Mouse (Mus musculus) embryonic stem cell, embryonic (primary cell): ENCODE results near the gene Tmcc3.

Experiments
- CTCF ChIA-PET, 4 experiments: fragments of 300-600 bp in 2 of 4; fragments of 350-600 bp in 2 of 4; sonication (Branson Sonifier 250); formaldehyde crosslinking; loops; one replicate each; lab custom pipeline; 2022; ENCODE audit warnings: inconsistent platforms in 2 of 4; lab: Charles Lee
- POLR2A ChIA-PET, 4 experiments: fragments of 300-600 bp in 2 of 4; fragments of 350-600 bp in 2 of 4; sonication (Branson Sonifier 250); formaldehyde crosslinking; loops; one replicate each; lab custom pipeline; 2022; ENCODE audit warnings: antibody characterized with exemption in 4 of 4, inconsistent platforms in 1 of 4; lab: Charles Lee

Gene Tmcc3

GRCm38 (mm10) chr10:94430566-94430965 is 118.8 kb downstream of the Tmcc3 start:
- POLR2A ChIA-PET, result interaction anchor here in 1 of 4 experiments (1.3 kb wide), 1 partner anchor 11 kb away, joined by 3 read pairs; no protein-coding TSS in a partner anchor
- CTCF ChIA-PET, result interaction anchor here in 2 of 4 experiments (0.6 to 0.9 kb wide), 2 partner anchors 22 to 76 kb away, joined by 3 to 5 read pairs; no protein-coding TSS in a partner anchor

- POLR2A ChIA-PET, result interaction anchor here in 1 of 4 experiments (1.3 kb wide), 1 partner anchor 9 kb away, joined by 4 read pairs; no protein-coding TSS in a partner anchor
- CTCF ChIA-PET, result no interaction called here
Observed at GRCm38 (mm10) chr10:94432933-94433332, 121.2 kb downstream of the Tmcc3 start.

GRCm38 (mm10) chr10:94433901-94434300 is 122.2 kb downstream of the Tmcc3 start:
- ChIA-PET POLR2A (interaction anchor here in 1 of 4 experiments (0.6 kb wide), 1 partner anchor 614 kb away, joined by 4 read pairs; no protein-coding TSS in a partner anchor), CTCF (no interaction called here)

GRCm38 (mm10) chr10:94442725-94443124 is 131.0 kb downstream of the Tmcc3 start:
- CTCF ChIA-PET, result no interaction called here

GRCm38 (mm10) chr10:94443453-94443852 is 131.7 kb downstream of the Tmcc3 start:
- ChIA-PET POLR2A (interaction anchor here in 2 of 4 experiments (0.6 to 1.1 kb wide), 2 partner anchors 28 to 244 kb away, joined by 3 to 4 read pairs; no protein-coding TSS in a partner anchor), CTCF (interaction anchor here in 1 of 4 experiments (0.6 kb wide), 1 partner anchor 15 kb away, joined by 5 read pairs; no protein-coding TSS in a partner anchor)

More at GRCm38 (mm10) chr10:94442725-94443124, 131.0 kb downstream of the Tmcc3 start:
- POLR2A ChIA-PET, result interaction anchor here in 2 of 4 experiments (0.6 to 1.1 kb wide), 3 partner anchors 19 to 243 kb away, joined by 3 to 4 read pairs (median 3); no protein-coding TSS in a partner anchor

- POLR2A ChIA-PET, result no interaction called here
Observed at GRCm38 (mm10) chr10:94445192-94445591, 133.4 kb downstream of the Tmcc3 start.

GRCm38 (mm10) chr10:94446379-94447008 is 134.7 kb downstream of the Tmcc3 start:
- POLR2A ChIA-PET, result interaction anchor here in 2 of 4 experiments (0.6 to 1.0 kb wide), 2 partner anchors 15 to 430 kb away, joined by 3 read pairs; no protein-coding TSS in a partner anchor

More at GRCm38 (mm10) chr10:94445192-94445591, 133.4 kb downstream of the Tmcc3 start:
- CTCF ChIA-PET, result no interaction called here

GRCm38 (mm10) chr10:94449676-94450075 is 137.9 kb downstream of the Tmcc3 start:
- CTCF ChIA-PET, result interaction anchor here in 1 of 4 experiments (0.5 kb wide), 1 partner anchor 45 kb away, joined by 3 read pairs; no protein-coding TSS in a partner anchor

More at GRCm38 (mm10) chr10:94446379-94447008, 134.7 kb downstream of the Tmcc3 start:
- CTCF ChIA-PET, result interaction anchor here in 1 of 4 experiments (0.6 kb wide), 1 partner anchor 172 kb away, joined by 9 read pairs; no protein-coding TSS in a partner anchor

GRCm38 (mm10) chr10:94450781-94451180 is 139.0 kb downstream of the Tmcc3 start:
- ChIA-PET POLR2A (interaction anchor here in 3 of 4 experiments (0.6 to 1.5 kb wide), 3 partner anchors 24 to 493 kb away, joined by 3 read pairs; no protein-coding TSS in a partner anchor), CTCF (interaction anchor here (0.5 to 1.1 kb wide), 4 partner anchors 9 to 158 kb away, joined by 3 read pairs; no protein-coding TSS in a partner anchor)

More at GRCm38 (mm10) chr10:94449676-94450075, 137.9 kb downstream of the Tmcc3 start:
- POLR2A ChIA-PET, result interaction anchor here in 1 of 4 experiments (1.5 kb wide), 1 partner anchor 23 kb away, joined by 3 read pairs; no protein-coding TSS in a partner anchor

- CTCF ChIA-PET, result no interaction called here
- POLR2A ChIA-PET, result interaction anchor here in 1 of 4 experiments (1.5 kb wide), 1 partner anchor 31 kb away, joined by 5 read pairs; no protein-coding TSS in a partner anchor
Observed at GRCm38 (mm10) chr10:94457454-94457853, 145.7 kb downstream of the Tmcc3 start.

- CTCF ChIA-PET, result interaction anchor here in 1 of 4 experiments (0.8 kb wide), 1 partner anchor 8 kb away, joined by 3 read pairs; no protein-coding TSS in a partner anchor
Observed at GRCm38 (mm10) chr10:94458690-94459089, 146.9 kb downstream of the Tmcc3 start.

GRCm38 (mm10) chr10:94461378-94461777 is 149.6 kb downstream of the Tmcc3 start:
- POLR2A ChIA-PET, result no interaction called here

More at GRCm38 (mm10) chr10:94458690-94459089, 146.9 kb downstream of the Tmcc3 start:
- POLR2A ChIA-PET, result interaction anchor here in 1 of 4 experiments (1.5 kb wide), 1 partner anchor 32 kb away, joined by 5 read pairs; no protein-coding TSS in a partner anchor

GRCm38 (mm10) chr10:94461871-94462270 is 150.1 kb downstream of the Tmcc3 start:
- CTCF ChIA-PET, result interaction anchor here in 2 of 4 experiments (1.2 to 1.7 kb wide), 2 partner anchors 53 to 54 kb away, joined by 4 to 5 read pairs; no protein-coding TSS in a partner anchor

More at GRCm38 (mm10) chr10:94461378-94461777, 149.6 kb downstream of the Tmcc3 start:
- CTCF ChIA-PET, result interaction anchor here in 2 of 4 experiments (1.2 to 1.7 kb wide), 2 partner anchors 53 kb away, joined by 4 to 5 read pairs; no protein-coding TSS in a partner anchor

GRCm38 (mm10) chr10:94462386-94463064 is 150.8 kb downstream of the Tmcc3 start:
- ChIA-PET CTCF (interaction anchor here in 2 of 4 experiments (0.6 to 1.7 kb wide), 3 partner anchors 54 kb away, joined by 3 to 5 read pairs (median 4); no protein-coding TSS in a partner anchor), POLR2A (interaction anchor here in 1 of 4 experiments (1.1 kb wide), 1 partner anchor 76 kb away, joined by 4 read pairs; no protein-coding TSS in a partner anchor)

More at GRCm38 (mm10) chr10:94461871-94462270, 150.1 kb downstream of the Tmcc3 start:
- POLR2A ChIA-PET, result interaction anchor here in 1 of 4 experiments (1.1 kb wide), 1 partner anchor 75 kb away, joined by 4 read pairs; no protein-coding TSS in a partner anchor

GRCm38 (mm10) chr10:94463410-94463809 is 151.7 kb downstream of the Tmcc3 start:
- POLR2A ChIA-PET, result no interaction called here
- CTCF ChIA-PET, result interaction anchor here in 1 of 4 experiments (0.6 kb wide), 1 partner anchor 55 kb away, joined by 3 read pairs; no protein-coding TSS in a partner anchor

- ChIA-PET CTCF (interaction anchor here in 1 of 4 experiments (0.6 kb wide), 1 partner anchor 520 kb away, joined by 5 read pairs; no protein-coding TSS in a partner anchor), POLR2A (interaction anchor here in 1 of 4 experiments (0.6 to 0.9 kb wide), 2 partner anchors 12 to 138 kb away, joined by 3 read pairs; no protein-coding TSS in a partner anchor)
Observed at GRCm38 (mm10) chr10:94465646-94466045, 153.9 kb downstream of the Tmcc3 start.

- POLR2A ChIA-PET, result interaction anchor here in 1 of 4 experiments (0.6 to 0.9 kb wide), 2 partner anchors 11 to 138 kb away, joined by 3 read pairs; no protein-coding TSS in a partner anchor
- CTCF ChIA-PET, result no interaction called here
Observed at GRCm38 (mm10) chr10:94466313-94466712, 154.6 kb downstream of the Tmcc3 start.
